Mouse (Mus musculus) frontal cortex, postnatal 36 days (tissue): ENCODE results near the gene 2310002L09Rik.
"Not testable (repeated sequence)": the region's sequence is repeated elsewhere in the genome, so short reads cannot be mapped to it uniquely, and the experiment has no call there.

Source experiments
- DNase-seq, 2 experiments: peaks; one replicate each; pipeline ENCODE4 v3.0.0; 2022; ENCODE audit warnings: low spot score in 2 of 2

Gene 2310002L09Rik

DNA sequence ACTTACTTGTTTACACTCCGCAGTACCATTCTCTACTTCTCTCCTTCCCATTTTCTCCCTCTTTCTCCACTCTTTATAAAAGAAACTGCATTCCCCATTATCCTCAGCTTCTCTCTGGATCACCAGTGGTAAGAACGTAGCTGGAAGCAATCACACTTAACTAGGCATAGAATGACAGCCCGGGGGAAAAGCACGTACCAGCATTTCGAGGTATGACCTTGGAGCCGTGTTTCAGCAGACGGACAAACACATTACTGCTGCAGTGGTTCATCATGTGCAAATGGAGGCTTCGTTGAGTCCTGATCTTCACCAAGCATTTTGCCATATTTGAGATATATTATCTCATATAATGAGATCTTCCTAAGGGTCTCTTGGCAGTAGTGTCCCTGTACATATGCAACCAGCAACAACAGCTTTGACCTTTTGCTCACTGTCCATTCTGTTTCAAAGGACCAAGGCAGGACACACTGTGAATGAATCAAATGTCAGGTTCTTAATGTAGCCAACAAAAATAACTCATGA lies at the start of gene 2310002L09Rik:
Gene 2310002L09Rik, minus strand, starts transcription at position 472 of the 522 bp plus-strand sequence.
- DNase-seq: no peak

DNA sequence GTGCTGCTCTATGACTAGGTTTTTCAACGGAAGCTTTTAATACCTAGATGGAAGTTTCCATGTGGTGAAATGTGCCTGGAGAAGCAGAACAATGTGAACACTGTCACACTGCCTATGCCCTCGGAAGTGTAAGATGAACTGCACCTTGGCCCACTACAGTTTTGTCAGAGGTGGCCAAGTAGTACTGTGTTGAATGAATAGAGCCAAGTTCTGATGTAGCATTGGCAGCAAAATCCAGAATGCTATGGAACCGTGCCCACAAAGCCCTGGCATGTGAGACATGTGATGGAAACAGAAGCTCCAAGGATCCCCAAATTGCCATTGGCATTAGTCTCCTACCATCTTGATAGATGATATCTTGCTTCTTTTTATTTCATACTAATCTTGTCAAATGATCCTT lies 29.8 kb upstream of the 2310002L09Rik start:
- no peak for DNase-seq

DNA sequence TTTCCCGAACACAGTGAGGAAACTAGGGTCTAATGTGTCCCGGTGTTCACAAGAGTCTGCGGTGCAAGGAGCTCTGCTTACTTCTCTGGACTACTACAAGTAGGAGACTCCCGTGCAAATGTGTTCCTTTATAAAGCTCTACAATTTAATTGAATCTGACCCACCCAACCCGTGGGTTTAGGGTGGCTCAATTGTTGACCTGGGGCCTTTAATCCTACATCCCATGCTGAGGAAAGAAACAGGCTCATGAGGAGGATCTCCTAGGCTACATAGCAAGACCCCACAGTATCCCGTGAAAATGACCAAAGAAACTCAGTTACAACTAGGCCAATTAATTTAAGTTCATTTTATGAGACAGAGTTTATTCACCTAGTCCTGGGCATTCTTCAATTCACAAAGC lies 30.0 kb downstream of the 2310002L09Rik start, which contains the start of gene Gm11756:
Gene Gm11756, minus strand, starts transcription at position 101 of the 400 bp plus-strand sequence.
- DNase-seq: not testable (repeated sequence)

DNA sequence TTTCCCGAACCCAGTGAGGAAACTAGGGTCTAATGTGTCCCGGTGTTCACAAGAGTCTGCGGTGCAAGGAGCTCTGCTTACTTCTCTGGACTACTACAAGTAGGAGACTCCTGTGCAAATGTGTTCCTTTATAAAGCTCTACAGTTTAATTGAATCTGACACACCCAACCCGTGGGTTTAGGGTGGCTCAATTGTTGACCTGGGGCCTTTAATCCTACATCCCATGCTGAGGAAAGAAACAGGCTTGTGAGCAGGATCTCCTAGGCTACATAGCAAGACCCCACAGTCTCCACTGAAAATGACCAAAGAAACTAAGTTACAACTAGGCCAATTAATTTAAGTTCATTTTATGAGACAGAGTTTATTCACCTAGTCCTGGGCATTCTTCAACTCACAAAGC lies 44.8 kb downstream of the 2310002L09Rik start, which contains the start of gene Gm13871:
Gene Gm13871, minus strand, starts transcription at position 101 of the 400 bp plus-strand sequence.
- DNase-seq: not testable (repeated sequence)

DNA sequence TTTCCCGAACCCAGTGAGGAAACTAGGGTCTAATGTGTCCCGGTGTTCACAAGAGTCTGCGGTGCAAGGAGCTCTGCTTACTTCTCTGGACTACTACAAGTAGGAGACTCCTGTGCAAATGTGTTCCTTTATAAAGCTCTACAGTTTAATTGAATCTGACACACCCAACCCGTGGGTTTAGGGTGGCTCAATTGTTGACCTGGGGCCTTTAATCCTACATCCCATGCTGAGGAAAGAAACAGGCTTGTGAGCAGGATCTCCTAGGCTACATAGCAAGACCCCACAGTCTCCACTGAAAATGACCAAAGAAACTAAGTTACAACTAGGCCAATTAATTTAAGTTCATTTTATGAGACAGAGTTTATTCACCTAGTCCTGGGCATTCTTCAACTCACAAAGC lies 59.6 kb downstream of the 2310002L09Rik start, which contains the start of gene Gm11757:
Gene Gm11757, minus strand, starts transcription at position 101 of the 400 bp plus-strand sequence.
- DNase-seq: not testable (repeated sequence)
